Mouse (Mus musculus): ENCODE results near the gene Kdf1.

DNA sequence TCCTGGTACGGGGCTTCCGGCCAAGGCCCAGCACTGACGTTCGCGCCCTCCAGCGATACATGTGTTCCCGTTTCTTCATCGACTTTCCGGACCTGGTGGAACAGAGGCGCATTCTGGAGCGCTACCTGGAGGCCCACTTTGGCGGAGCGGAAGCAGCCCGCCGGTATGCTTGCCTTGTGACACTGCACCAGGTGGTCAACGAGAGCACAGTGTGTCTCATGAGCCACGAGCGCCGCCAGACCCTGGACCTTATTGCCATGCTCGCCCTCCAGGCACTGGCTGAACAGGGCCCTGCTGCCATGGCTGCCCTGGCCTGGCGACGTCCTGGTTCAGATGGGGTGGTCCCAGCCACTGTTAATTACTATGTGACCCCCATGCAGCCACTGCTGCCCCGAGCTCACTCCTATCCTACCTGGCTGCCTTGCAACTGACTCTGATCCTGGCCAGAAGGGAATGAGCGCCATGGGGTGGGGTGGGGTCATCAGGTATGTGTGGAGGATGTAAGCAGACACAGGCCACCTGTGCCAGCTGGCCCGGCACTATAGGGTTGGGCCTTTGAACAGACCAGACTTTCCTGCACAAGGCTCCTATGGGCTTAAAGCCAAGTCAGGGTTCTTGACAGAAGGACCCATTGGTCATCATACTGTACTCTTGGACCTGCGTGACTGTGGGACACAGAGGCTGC, 31.9 kb upstream of the Kdf1 start:
- TF ChIP-seq CTCF (conservative IDR thresholded peaks at IDR 0.05 in 1 of 2, IDR thresholded peaks at IDR 0.05 in 1 of 2; ENCODE audit: low read depth in 2 of 2, low read length in 2 of 2) (no peak), NRF1 (IDR thresholded peaks at IDR 0.05; ENCODE audit: low read depth, low read length) (no peak), EP300 (IDR thresholded peaks at IDR 0.05; ENCODE audit: low read length) (no peak), MAX (IDR thresholded peaks at IDR 0.05; ENCODE audit: low read length) (no peak), UBTF (IDR thresholded peaks at IDR 0.05; ENCODE audit: low read depth, low read length) (no peak), POLR2A (IDR thresholded peaks at IDR 0.05; ENCODE audit: low read depth, low read length) (no peak), CHD2 (IDR thresholded peaks at IDR 0.05; ENCODE audit: low read length) (no peak), MEF2A (IDR thresholded peaks at IDR 0.05; ENCODE audit: borderline replicate concordance, low read depth, low read length) (no peak), TCF12 (IDR thresholded peaks at IDR 0.05; ENCODE audit: low read depth, low read length) (no peak), ZNF384 (IDR thresholded peaks at IDR 0.05; ENCODE audit: low read depth, low read length) (no peak), ZMIZ1 (IDR thresholded peaks at IDR 0.05; ENCODE audit: low read depth, low read length) (no peak)

All from CH12.LX (cell line).